Mouse (Mus musculus): Measurements from ENCODE around the gene Grin2a. TPM values are rescaled to one million over a fixed set of nuclear protein-coding genes. Genes with fewer than 3 reads are reported as not detected.

Gene Grin2a
- total RNA-seq, 4 experiments from 2014 or later, result 163 to 249 (median 201) TPM

DNA sequence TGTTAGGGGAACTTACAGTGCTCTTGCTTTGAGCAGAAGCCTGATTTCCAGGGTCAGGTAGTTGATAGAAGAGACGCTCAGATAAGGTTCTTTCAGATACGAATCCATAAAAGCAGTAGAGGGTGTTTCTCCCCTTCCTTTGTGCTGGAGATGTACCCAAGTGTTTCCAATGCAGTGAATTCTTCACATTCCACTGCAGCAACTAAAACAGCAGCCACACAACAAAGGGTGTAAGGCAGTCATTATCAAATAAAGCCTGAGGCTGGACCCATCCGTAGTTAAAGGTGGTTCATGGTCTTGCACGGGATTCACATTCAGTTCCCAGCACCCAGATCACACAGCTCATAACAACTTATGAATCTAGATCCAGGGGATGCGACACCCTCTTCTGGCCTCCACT is 241.3 kb downstream of the Grin2a start:
- no peak for DNase-seq (ENCODE audit: low spot score in 2 of 2)

DNA sequence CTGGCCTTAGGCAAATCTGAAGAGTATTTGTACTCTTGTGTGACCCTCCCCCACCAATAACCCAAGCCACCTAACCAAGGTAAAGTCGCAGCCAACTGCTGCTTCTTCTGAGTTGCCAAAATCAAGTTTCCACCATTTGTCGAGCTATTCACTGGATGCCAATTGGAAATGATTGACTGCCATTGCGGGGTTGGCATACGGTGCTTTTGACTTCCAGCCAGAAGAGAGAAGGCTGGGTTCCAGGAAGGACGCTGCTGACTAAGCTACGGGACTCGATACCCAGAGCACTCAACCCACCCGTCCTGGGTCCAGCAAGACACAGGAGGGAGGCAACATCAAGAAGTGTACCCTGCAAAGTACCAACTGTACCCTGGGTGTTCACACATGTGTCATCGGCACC is 242.3 kb downstream of the Grin2a start:
- DNase-seq (ENCODE audit: low spot score in 2 of 2), result peak in 1 of 2 experiments; percentile 54

DNA sequence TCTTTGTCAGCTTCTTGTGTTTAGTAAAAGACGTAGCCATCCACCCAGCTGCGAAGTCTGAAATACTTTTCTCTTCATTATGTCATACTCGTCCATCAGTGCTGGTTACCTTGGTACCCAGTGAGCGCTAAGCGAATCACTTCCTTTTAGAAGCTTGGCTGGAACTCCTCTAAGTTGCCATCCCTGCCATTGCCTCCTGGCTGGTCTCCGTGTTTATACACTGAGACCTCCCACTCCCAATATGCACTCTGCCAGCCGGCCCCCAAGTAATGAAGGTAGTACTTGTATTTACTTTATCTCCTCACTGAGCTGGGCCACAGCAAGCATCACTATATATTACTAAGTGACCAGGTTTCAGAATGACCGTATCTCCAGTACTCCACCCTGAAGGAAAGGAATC is 242.8 kb downstream of the Grin2a start:
- DNase-seq (ENCODE audit: low spot score in 2 of 2), result no peak

DNA sequence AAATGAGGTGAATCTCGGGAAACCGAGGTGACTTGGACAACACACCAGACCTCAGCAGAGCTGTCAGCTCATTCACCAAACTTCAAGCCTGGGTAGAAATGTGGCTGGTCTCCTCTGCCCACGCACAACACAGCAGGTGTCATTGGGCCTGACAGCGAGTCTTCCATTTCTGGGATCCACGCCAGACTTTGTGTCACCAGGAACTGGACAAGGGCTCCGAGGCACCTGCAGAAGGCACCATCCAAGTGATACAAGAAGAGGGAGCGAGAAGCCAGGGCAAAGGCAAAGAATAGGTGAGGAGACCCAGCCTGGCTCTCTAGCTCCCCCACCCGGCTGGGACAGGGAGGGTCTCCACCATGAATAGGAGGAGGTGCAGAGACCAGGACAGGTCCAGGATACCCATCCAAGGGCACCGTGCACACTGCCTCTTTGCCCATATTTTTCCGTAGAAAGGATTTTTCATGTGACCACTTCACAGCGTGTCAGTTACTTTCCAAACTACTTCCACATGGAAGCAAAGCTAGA is 244.3 kb downstream of the Grin2a start:
- DNase-seq (ENCODE audit: low spot score in 2 of 2), result no peak

DNA sequence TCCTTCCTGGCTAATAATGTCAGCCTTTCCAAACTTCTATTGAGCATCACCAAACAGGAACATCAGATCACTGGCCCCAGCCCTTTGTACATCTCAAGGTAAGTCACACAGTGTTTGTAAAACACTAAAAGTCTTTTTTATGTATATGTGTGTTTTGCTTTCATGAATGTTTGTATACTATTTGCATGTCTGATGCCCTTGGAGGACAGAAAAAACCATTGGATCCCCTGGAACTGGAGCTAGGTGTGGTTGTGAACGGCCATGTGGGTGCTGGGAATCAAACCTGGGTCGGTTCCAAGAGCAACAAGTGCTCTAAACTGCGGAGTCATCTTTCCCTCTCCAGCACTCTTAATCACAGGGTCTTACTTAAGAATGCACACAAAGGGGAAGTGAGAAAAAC is 245.7 kb downstream of the Grin2a start:
- DNase-seq (ENCODE audit: low spot score in 2 of 2), result no peak

DNA sequence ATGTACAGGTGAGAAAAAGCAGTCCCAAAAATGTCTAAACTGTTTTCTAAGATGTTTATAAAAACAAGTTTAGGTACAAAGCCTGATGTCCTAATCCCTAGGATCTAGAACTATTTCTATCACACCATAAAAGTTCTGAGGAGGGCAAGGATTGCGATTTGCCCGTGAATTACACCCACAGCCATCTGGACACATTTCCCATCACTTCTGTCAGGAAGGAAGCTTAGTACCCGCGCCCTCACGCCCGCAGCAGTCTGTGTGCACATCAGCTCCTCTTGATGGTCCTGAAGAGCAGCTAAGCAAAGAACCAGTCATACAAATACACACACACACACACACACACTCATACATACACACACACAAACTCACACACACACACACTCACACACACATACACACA is 252.9 kb downstream of the Grin2a start:
- no peak for DNase-seq (ENCODE audit: low spot score in 2 of 2)

DNA sequence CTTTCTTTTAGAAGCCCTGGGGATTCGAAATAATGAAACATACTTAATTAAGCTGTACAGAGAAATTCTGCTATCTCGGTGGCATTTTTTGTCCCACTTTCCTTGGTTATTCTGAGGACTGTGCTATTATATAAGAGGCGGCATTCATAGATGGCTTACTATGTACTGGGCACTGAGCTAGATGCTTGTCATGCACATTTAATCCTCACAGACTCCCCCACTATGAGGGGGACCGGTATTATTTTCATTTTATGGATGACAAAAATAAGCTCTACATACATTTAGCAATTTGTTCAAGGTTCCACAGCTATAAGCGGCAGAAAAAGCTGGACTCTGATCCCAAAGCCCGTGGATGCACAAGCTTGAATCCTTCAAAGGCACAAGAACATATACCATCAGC is 256.7 kb downstream of the Grin2a start:
- no peak for DNase-seq (ENCODE audit: low spot score in 2 of 2)

DNA sequence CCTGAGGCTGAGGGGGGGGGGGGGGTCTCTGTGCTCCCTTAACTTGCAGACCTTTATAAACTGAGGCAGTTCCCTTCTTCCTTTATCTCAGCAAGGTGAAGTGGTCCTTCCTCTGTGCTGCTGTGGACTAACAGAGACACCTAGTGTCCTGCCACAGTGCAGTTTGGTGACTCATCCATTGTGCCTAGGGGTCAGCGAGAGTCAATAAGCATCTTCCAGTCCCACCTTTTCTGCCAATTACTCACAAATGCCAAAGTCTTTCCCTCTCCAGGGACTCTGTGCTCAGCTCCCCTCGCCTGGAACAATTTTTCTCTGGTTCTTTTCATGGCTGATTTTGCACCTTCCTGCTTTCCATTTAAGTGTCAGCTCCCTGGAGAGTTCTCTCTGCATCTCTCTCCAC is 258.2 kb downstream of the Grin2a start:
- DNase-seq (ENCODE audit: low spot score in 2 of 2), result no peak

DNA sequence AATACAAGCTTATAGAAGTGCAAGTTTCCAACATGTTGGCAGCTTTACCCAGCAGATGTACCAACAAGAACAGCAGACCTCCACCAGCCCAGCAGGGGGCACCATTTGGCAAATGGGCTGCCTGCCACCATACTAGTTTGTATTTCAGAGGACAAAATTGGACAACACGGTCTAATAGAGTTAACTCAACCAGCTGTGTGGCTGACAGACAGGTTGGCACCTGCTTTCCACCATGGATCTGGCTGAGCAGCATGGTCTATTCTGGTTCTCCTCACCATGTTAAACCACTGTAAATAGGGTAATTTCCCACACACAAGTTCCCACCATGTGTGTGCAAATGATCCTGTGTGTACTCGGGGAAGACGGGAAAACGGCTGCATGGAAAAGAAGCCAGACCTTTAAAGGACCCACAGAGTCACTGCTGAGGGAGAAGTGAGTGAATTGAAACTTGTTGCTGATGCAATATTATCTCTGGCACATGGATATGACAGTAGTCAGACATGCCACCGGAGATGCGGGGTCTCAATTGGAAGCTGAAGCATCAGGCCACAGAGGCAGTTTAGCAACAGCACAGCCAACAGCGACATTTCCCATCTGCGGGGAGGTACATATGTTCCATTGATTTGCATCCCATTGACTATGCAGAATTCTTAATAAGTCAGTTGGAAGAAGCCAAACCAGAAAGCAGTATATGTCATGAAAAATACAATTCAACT is 259.8 kb downstream of the Grin2a start:
- DNase-seq (ENCODE audit: low spot score in 2 of 2), result no peak

DNA sequence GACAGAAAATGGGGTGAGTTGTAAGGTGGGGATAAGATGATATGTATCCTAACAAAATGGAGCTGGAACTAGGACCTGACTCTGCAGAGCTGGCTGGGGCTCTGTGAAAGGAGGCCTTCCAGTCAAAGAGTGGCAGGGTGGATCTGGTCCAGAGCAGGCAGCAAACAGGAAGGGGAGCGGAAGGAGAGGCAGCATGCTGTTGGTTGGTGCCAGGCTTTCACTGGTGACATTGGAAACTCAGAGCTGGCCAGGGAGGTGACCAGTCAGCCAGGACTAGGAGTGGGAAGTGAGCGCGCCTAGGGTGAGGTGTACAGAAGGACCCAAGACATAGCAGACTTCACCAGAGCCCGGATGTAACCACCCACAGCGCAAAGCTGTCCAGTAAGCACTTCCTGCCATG is 267.8 kb downstream of the Grin2a start:
- no peak for DNase-seq (ENCODE audit: low spot score in 2 of 2)

DNA sequence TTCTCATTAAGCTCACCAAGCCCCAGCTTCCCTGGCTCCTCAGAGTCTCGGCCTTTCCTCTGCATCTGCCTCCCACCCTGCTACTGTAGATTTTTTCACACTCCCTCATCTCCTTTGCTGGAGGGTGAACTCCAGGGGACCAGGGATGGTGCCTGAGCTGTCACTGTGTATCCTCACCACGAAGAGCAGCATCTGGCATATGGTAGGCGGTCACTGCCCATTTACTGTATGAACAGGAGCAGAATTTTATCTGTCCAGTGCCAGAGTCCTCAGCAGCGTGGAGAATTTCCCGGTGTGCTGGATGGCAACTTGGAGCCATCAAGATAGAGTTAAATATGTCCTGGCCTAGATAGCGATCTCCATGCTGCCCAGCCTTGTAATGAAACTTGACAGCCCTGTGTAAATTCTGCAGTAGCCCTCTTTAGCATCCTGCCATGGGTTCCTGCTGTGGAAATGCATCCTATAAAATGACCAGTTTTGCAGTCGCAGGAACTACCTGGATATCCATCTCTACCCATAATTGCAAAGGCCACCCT is 269.7 kb downstream of the Grin2a start:
- no peak for DNase-seq (ENCODE audit: low spot score in 2 of 2)

DNA sequence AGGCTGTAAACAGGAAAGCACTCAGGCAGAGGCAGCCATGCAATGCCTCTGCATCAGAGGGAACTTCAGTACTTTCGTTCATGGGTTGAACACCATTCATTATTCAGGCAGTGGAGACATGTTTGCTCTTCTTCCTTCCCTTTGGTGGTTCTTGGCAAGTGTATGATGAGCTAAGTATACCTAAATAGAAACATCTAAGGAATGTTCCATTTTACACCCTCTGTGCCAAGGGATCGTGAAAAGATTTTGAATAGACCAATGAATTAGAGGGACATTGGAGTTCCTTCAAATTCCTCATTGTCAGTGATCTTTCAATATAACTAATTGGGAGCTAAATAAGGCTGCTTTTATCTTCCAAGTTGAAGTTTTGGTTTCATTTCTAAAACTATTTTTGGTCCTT is 284.0 kb downstream of the Grin2a start:
- no peak for DNase-seq (ENCODE audit: low spot score in 2 of 2)

DNA sequence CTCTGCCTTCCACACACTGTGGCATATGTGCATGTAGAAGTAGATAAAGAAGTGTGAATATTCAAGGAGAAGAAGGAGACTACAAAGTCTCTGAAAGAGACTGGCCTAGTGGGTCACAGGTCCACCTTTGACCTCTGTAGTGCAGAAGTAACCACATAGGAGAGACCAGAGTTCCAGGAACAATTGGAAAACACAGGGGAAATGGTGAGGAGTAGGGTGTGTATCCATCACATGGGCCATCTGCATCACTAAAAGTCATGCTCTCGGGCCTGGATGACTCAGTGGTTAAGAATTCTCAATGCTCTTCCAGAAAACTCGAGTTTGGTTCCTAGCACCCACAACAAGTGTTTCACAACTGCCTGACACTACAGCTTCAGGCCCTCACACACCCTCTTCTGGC is 285.4 kb downstream of the Grin2a start:
- no peak for DNase-seq (ENCODE audit: low spot score in 2 of 2)

DNA sequence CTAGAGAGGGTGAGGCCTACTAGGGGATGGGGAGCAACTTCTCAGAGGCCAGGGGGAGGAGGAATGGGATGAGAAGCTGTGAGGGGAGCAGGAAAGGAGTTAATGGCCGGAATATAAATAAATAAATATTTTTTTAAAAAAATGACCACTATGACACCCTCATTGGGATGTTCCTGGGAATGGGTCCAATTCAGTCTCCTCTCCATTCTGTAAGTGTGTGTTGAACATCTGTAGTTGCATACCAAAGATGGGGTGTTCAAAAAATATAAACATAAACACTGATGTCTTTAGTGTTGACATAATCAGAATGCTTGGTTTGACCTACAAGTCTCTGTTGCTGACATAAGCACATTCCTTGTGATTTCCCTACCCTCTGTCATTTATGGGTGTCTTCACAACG is 298.2 kb downstream of the Grin2a start:
- no peak for DNase-seq (ENCODE audit: low spot score in 2 of 2)

DNA sequence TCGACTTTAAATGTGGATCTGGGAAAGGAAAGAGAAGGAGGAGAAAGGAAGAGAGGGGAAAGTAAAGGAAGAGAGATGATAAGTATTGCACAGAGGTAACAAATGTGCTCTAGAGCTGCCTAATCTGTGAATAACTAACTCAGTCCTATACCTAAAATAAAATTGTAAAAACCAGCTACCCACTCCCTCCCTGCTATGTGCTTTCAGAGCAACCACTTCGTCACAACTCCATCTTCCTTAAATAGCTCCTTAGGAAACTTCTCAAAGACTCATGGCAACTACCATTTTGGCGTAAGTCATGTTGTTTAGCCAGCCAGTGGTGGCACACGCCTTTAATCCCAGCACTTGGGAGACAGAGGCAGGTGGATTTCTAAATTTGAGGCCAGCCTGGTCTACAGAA is 301.3 kb downstream of the Grin2a start:
- DNase-seq (ENCODE audit: low spot score in 2 of 2), result no peak

DNA sequence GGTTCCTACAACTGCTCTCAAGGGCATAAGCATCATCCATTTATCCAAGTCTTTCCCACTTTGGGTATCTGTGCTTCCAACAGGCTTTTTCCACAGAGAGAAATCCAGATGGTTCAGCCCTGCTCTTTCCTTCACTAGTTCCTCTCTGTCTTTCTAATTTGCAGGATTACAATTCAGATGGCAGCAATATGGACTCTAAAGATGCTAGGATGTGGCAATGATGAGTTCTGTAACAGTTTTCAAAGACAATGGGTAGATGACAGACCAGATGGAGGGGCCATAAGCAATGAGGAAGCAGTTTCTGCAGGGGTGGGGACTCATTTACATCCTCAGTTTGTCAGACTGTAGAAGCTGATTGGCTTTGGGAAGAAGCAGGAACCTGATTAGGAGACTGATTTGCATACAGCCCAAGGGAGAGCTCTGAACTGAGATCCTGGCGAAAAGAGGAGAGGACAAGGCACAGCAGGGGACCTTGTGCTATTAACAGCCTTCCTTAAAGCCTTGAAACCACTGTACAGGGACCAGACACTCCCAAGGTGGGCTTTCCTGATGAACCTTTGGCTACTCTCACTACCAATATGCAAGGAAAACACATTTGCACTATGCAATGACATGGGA is 306.7 kb downstream of the Grin2a start:
- DNase-seq (ENCODE audit: low spot score in 2 of 2), result no peak

DNA sequence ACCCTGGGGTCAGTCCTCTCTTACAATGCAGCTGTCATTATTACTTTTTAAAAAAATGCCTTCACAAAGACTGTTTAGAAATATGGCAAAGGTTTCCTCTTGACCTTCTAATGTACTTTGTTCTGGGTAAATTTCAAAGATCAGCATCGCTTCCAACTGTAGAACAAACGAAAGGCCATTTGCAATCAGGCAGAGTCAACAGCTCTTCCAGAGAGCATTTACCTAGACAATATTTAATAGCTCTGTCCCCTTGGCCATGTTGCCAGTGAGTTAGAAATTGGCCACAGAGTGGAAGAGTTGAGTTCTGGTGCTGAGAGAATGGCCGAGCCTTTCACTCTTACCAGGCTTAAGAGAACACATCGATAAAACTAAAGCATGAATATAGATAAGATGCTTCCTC is 314.8 kb downstream of the Grin2a start:
- DNase-seq (ENCODE audit: low spot score in 2 of 2), result no peak

DNA sequence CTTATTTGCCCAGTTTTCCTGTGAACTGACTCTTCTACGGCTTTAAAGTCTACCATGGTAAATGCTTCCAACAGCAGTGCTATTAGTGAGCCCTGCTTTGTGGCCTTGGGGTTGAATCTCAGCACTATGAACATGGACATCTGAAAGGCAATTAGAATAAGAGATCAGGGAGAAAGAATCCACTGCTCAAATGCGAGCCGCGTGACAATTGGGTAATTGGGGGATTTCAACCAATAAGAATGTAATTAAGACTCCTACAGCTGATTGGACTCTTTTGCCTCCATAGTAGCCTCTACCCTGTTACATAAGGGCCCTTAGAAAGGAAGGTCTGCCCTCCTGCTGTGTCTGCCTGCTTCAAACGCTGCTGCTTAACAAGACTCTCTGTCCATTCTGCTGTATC is 315.4 kb downstream of the Grin2a start:
- DNase-seq (ENCODE audit: low spot score in 2 of 2), result no peak

DNA sequence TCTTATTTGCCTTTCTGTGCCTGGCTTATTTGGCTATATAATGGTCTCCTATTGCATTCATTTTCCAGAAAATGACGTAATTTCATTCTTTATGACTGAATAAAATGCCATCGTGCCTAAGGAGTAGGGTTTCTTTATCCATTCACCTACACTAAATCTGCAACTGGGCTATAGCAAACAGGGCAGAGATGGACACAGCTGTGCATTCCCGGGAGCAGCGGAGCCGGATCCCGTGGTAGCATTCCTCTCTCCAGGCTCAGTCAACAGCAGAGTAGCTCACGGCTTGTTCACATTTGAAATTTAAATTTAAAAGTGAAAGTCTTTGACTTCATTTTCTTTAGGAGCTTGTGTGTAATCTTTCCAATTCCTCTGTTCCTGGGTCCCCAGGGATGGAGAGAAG is 316.6 kb downstream of the Grin2a start:
- no peak for DNase-seq (ENCODE audit: low spot score in 2 of 2)

DNA sequence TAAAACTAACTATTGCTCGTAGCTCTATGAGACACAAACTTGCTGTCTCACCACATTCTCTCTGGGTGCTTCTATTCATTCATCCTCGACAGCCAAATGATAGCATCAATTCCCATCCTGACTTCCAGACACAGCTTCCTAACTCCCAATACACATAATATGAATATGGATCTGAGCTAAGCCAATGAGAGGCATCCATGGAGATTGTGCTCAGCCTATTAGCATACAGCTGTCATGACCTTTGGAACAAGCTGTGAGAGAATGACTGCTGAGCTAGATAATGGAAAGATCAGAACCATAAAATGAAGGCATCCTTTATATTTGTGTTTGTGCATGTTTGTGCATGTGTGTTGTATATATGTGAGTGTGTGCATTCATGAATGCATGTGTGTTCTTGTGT is 323.0 kb downstream of the Grin2a start:
- DNase-seq (ENCODE audit: low spot score in 2 of 2), result no peak

DNA sequence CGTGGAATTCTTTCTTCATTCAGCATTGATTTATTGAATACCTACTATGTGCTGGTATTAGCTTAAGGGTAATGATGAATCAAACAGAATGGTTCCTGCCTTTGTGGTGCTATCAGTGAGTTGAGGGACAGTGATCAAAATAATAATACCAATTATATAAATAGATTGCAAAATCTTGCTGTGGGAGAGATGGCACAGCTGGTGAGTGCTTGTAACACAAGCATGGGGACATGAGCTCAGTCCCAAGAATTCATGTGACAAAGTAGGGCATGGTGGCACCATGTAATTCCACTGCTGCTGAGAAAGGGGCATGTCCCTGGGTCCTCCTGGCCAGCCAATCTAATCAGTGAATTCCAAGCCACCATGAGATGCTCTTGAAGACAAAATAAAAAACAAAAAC is 324.1 kb downstream of the Grin2a start:
- no peak for DNase-seq (ENCODE audit: low spot score in 2 of 2)

DNA sequence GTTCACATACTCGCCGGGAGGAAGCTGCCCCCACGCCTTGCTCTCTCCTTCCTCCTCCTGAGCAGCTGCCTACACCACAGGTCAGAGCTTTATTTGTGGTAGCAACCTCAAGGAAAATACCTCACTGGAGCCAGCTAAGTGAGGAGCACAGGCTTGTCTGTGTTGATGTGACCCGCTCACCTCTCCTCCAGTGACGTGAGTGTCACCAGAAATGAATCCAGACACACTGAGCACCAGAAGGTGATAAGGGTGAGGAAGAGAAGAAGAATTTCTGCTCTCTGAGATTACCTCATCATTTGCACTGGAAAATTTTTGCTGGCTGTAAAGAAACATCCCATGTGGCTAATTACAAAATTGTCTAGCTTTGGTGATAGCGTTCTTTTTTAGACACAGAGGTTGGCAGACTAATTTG is 324.6 kb downstream of the Grin2a start:
- no peak for DNase-seq (ENCODE audit: low spot score in 2 of 2)

DNA sequence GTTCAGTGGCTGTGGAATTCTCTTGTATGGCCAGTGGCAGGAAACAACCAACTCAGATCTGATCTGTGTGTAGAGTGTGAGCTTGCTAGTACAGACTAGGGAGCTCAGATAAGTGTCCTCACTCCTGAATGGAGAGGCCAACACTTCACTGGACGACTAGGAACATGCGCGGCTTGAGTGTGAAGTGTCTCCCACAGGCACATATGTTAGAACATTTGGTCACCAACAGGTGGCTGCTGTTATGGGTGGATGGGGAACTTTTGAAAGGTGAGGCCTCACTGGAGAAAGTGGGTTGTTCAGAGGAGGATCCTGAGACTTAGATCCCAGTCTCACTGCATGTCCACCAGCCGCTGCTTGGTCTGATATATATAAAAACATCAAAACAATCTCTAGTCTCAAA is 329.5 kb downstream of the Grin2a start:
- peak in 1 of 2 experiments; percentile 59 for DNase-seq (ENCODE audit: low spot score in 2 of 2)

Measured in left cerebral cortex, adult 8-10 months (tissue).